Mouse (Mus musculus): ENCODE data around the gene T. TPM values are rescaled to one million over a fixed set of nuclear protein-coding genes. Genes with fewer than 3 reads are reported as not detected.

T gene
- polyA plus RNA-seq, 1 experiment from 2014 or later, result 0.54 TPM

- H3K9ac ChIP-seq (ENCODE audit: low read length), result no peak overlapping the region
- no peaks in the 10 kb centered on the region for H3K9me3 ChIP-seq (ENCODE audit: control insufficient read depth, low read length)
- H3K27me3 ChIP-seq (replicated peaks; ENCODE audit: control insufficient read depth, insufficient read depth, low read length), result peaks cover 28% of the 10 kb centered on the region
- H3K4me3 ChIP-seq (ENCODE audit: low read depth, low read length), result no peak overlapping the region
- no peaks in the 10 kb centered on the region for H3K4me1 ChIP-seq (replicated peaks; ENCODE audit: control insufficient read depth, insufficient read depth, low read length)
- WGBS, result 15% methylated on average over 19 of the region's 19 CpGs
- H3K4me2 ChIP-seq (ENCODE audit: low read length), result no peak overlapping the region
- no peak overlapping the region for H3K27ac ChIP-seq (ENCODE audit: low read depth)
- ATAC-seq (replicated peaks; ENCODE audit: low FRiP score, low TSS enrichment, low read depth) (0 out of 2 replicates have a peak, but pooled peaks have one; percentile 53), DNase-seq (ENCODE audit: low spot score) (peak; percentile 92)
- no peaks in the 10 kb centered on the region for H3K36me3 ChIP-seq (ENCODE audit: control insufficient read depth, insufficient read depth, low read length)
These were observed 34.6 kb downstream of the T start for GRCm38 (mm10) chr17:8468716-8469344.

- no peak for DNase-seq (ENCODE audit: low spot score)
- H3K4me2 ChIP-seq (ENCODE audit: low read length), result no peak overlapping the region
- WGBS, result 78% methylated on average over 3 of the region's 3 CpGs
These were observed 44.3 kb downstream of the T start for GRCm38 (mm10) chr17:8478554-8478953.

GRCm38 (mm10) chr17:8479493-8480128, 45.4 kb downstream of the T start:
- Histone ChIP-seq H3K4me1 (replicated peaks; ENCODE audit: control insufficient read depth, insufficient read depth, low read length) (no peaks in the 10 kb centered on the region), H3K4me2 (ENCODE audit: low read length) (no peak overlapping the region), H3K27me3 (replicated peaks; ENCODE audit: control insufficient read depth, insufficient read depth, low read length) (no peaks in the 10 kb centered on the region), H3K9me3 (ENCODE audit: control insufficient read depth, low read length) (0 out of 2 replicates have a peak, but pooled peaks cover 3% of the 10 kb centered on the region), H3K36me3 (ENCODE audit: control insufficient read depth, insufficient read depth, low read length) (no peaks in the 10 kb centered on the region), H3K4me3 (ENCODE audit: low read depth, low read length) (no peak overlapping the region), H3K9ac (ENCODE audit: low read length) (no peak overlapping the region), H3K27ac (ENCODE audit: low read depth) (no peak overlapping the region)
- no peak for DNase-seq (ENCODE audit: low spot score)
- WGBS, result 73% methylated on average over 9 of the region's 9 CpGs
- no peak for ATAC-seq (replicated peaks; ENCODE audit: low FRiP score, low TSS enrichment, low read depth)

More at GRCm38 (mm10) chr17:8478554-8478953, 44.3 kb downstream of the T start:
- no peak overlapping the region for H3K27ac ChIP-seq (ENCODE audit: low read depth)
- no peak overlapping the region for H3K4me3 ChIP-seq (ENCODE audit: low read depth, low read length)
- H3K9me3 ChIP-seq (ENCODE audit: control insufficient read depth, low read length), result 0 out of 2 replicates have a peak, but pooled peaks cover 3% of the 10 kb centered on the region
- ATAC-seq (replicated peaks; ENCODE audit: low FRiP score, low TSS enrichment, low read depth), result no peak
- no peaks in the 10 kb centered on the region for H3K4me1 ChIP-seq (replicated peaks; ENCODE audit: control insufficient read depth, insufficient read depth, low read length)
- H3K36me3 ChIP-seq (ENCODE audit: control insufficient read depth, insufficient read depth, low read length), result no peaks in the 10 kb centered on the region
- no peak overlapping the region for H3K9ac ChIP-seq (ENCODE audit: low read length)
- H3K27me3 ChIP-seq (replicated peaks; ENCODE audit: control insufficient read depth, insufficient read depth, low read length), result no peaks in the 10 kb centered on the region

GRCm38 (mm10) chr17:8481797-8482196, 47.6 kb downstream of the T start:
- Histone ChIP-seq H3K4me1 (replicated peaks; ENCODE audit: control insufficient read depth, insufficient read depth, low read length) (no peaks in the 10 kb centered on the region), H3K9me3 (ENCODE audit: control insufficient read depth, low read length) (0 out of 2 replicates have a peak, but pooled peaks cover 3% of the 10 kb centered on the region), H3K27ac (ENCODE audit: low read depth) (no peak overlapping the region), H3K4me2 (ENCODE audit: low read length) (no peak overlapping the region), H3K27me3 (replicated peaks; ENCODE audit: control insufficient read depth, insufficient read depth, low read length) (no peaks in the 10 kb centered on the region), H3K4me3 (ENCODE audit: low read depth, low read length) (no peak overlapping the region), H3K9ac (ENCODE audit: low read length) (no peak overlapping the region), H3K36me3 (ENCODE audit: control insufficient read depth, insufficient read depth, low read length) (no peaks in the 10 kb centered on the region)
- 69% methylated on average over 10 of the region's 10 CpGs for WGBS
- no peak for ATAC-seq (replicated peaks; ENCODE audit: low FRiP score, low TSS enrichment, low read depth)
- DNase-seq (ENCODE audit: low spot score), result no peak

- Histone ChIP-seq H3K36me3 (ENCODE audit: control insufficient read depth, insufficient read depth, low read length) (no peaks in the 10 kb centered on the region), H3K27me3 (replicated peaks; ENCODE audit: control insufficient read depth, insufficient read depth, low read length) (no peaks in the 10 kb centered on the region), H3K4me2 (ENCODE audit: low read length) (no peak overlapping the region), H3K4me1 (replicated peaks; ENCODE audit: control insufficient read depth, insufficient read depth, low read length) (no peaks in the 10 kb centered on the region), H3K27ac (ENCODE audit: low read depth) (no peak overlapping the region), H3K9me3 (ENCODE audit: control insufficient read depth, low read length) (0 out of 2 replicates have a peak, but pooled peaks cover 3% of the 10 kb centered on the region), H3K9ac (ENCODE audit: low read length) (no peak overlapping the region), H3K4me3 (ENCODE audit: low read depth, low read length) (no peak overlapping the region)
- 85% methylated on average over 7 of the region's 7 CpGs for WGBS
- DNase-seq (ENCODE audit: low spot score), result no peak
- ATAC-seq (replicated peaks; ENCODE audit: low FRiP score, low TSS enrichment, low read depth), result no peak
These were observed 48.7 kb downstream of the T start for GRCm38 (mm10) chr17:8482876-8483275.

GRCm38 (mm10) chr17:8484246-8484645, 50.0 kb downstream of the T start:
- no peaks in the 10 kb centered on the region for H3K36me3 ChIP-seq (ENCODE audit: control insufficient read depth, insufficient read depth, low read length)
- H3K4me1 ChIP-seq (replicated peaks; ENCODE audit: control insufficient read depth, insufficient read depth, low read length), result no peaks in the 10 kb centered on the region
- H3K9me3 ChIP-seq (ENCODE audit: control insufficient read depth, low read length), result no peaks in the 10 kb centered on the region
- no peak overlapping the region for H3K4me3 ChIP-seq (ENCODE audit: low read depth, low read length)
- ATAC-seq (replicated peaks; ENCODE audit: low FRiP score, low TSS enrichment, low read depth) (no peak), DNase-seq (ENCODE audit: low spot score) (no peak)
- 65% methylated on average over 3 of the region's 3 CpGs for WGBS
- H3K27ac ChIP-seq (ENCODE audit: low read depth), result no peak overlapping the region
- H3K27me3 ChIP-seq (replicated peaks; ENCODE audit: control insufficient read depth, insufficient read depth, low read length), result no peaks in the 10 kb centered on the region
- H3K9ac ChIP-seq (ENCODE audit: low read length), result no peak overlapping the region
- H3K4me2 ChIP-seq (ENCODE audit: low read length), result no peak overlapping the region

GRCm38 (mm10) chr17:8485146-8485545, 50.9 kb downstream of the T start:
- no peaks in the 10 kb centered on the region for H3K9me3 ChIP-seq (ENCODE audit: control insufficient read depth, low read length)
- no peaks in the 10 kb centered on the region for H3K27me3 ChIP-seq (replicated peaks; ENCODE audit: control insufficient read depth, insufficient read depth, low read length)
- ATAC-seq (replicated peaks; ENCODE audit: low FRiP score, low TSS enrichment, low read depth), result no peak
- no peaks in the 10 kb centered on the region for H3K4me1 ChIP-seq (replicated peaks; ENCODE audit: control insufficient read depth, insufficient read depth, low read length)
- H3K4me2 ChIP-seq (ENCODE audit: low read length), result no peak overlapping the region
- no peak overlapping the region for H3K27ac ChIP-seq (ENCODE audit: low read depth)
- no peak for DNase-seq (ENCODE audit: low spot score)
- H3K4me3 ChIP-seq (ENCODE audit: low read depth, low read length), result no peak overlapping the region
- no peaks in the 10 kb centered on the region for H3K36me3 ChIP-seq (ENCODE audit: control insufficient read depth, insufficient read depth, low read length)
- no peak overlapping the region for H3K9ac ChIP-seq (ENCODE audit: low read length)

GRCm38 (mm10) chr17:8487824-8488223, 53.6 kb downstream of the T start:
- ATAC-seq (replicated peaks; ENCODE audit: low FRiP score, low TSS enrichment, low read depth), result no peak
- Histone ChIP-seq H3K27me3 (replicated peaks; ENCODE audit: control insufficient read depth, insufficient read depth, low read length) (no peaks in the 10 kb centered on the region), H3K4me1 (replicated peaks; ENCODE audit: control insufficient read depth, insufficient read depth, low read length) (no peaks in the 10 kb centered on the region), H3K4me3 (ENCODE audit: low read depth, low read length) (no peak overlapping the region), H3K36me3 (ENCODE audit: control insufficient read depth, insufficient read depth, low read length) (no peaks in the 10 kb centered on the region), H3K9me3 (ENCODE audit: control insufficient read depth, low read length) (no peaks in the 10 kb centered on the region), H3K4me2 (ENCODE audit: low read length) (no peak overlapping the region), H3K9ac (ENCODE audit: low read length) (no peak overlapping the region), H3K27ac (ENCODE audit: low read depth) (no peak overlapping the region)
- 50% methylated on average over 12 of the region's 12 CpGs for WGBS
- no peak for DNase-seq (ENCODE audit: low spot score)

GRCm38 (mm10) chr17:8490971-8491370, 56.7 kb downstream of the T start:
- Histone ChIP-seq H3K9me3 (ENCODE audit: control insufficient read depth, low read length) (no peaks in the 10 kb centered on the region), H3K27ac (ENCODE audit: low read depth) (no peak overlapping the region), H3K4me1 (replicated peaks; ENCODE audit: control insufficient read depth, insufficient read depth, low read length) (no peaks in the 10 kb centered on the region), H3K4me2 (ENCODE audit: low read length) (no peak overlapping the region), H3K9ac (ENCODE audit: low read length) (no peak overlapping the region), H3K36me3 (ENCODE audit: control insufficient read depth, insufficient read depth, low read length) (no peaks in the 10 kb centered on the region), H3K27me3 (replicated peaks; ENCODE audit: control insufficient read depth, insufficient read depth, low read length) (no peaks in the 10 kb centered on the region), H3K4me3 (ENCODE audit: low read depth, low read length) (no peak overlapping the region)
- 89% methylated on average over 5 of the region's 5 CpGs for WGBS
- DNase-seq (ENCODE audit: low spot score) (no peak), ATAC-seq (replicated peaks; ENCODE audit: low FRiP score, low TSS enrichment, low read depth) (no peak)

All from intestine, embryonic 14.5 days (tissue).